Mouse (Mus musculus) bone marrow, adult 2 months (tissue): ENCODE data around the gene Hddc3. TPM values are rescaled to one million over a fixed set of nuclear protein-coding genes. Genes with fewer than 3 reads are reported as not detected.

Experiments
- H3K27ac ChIP-seq: fragments of 200-500 bp; 2 replicates; pipeline ENCODE4 v1.5.1; 2012; ENCODE audit warnings: low read depth, mild to moderate bottlenecking, control low read depth, inconsistent platforms, low read length; ENCODE audit not compliant: control insufficient read depth, poor library complexity, insufficient read depth
- H3K4me1 ChIP-seq: fragments of 200-500 bp; 2 replicates; pipeline ENCODE4 v1.6.1; 2011; ENCODE audit warnings: low read length; ENCODE audit not compliant: control insufficient read depth, insufficient read depth
- H3K4me3 ChIP-seq: fragments of 200-500 bp; replicated peaks from 2 replicates; pipeline ENCODE3; 2011; ENCODE audit warnings: mild to moderate bottlenecking, low read depth, low read length, control low read depth; ENCODE audit not compliant: control insufficient read depth
- CTCF ChIP-seq: fragments of 200-500 bp; IDR thresholded peaks from 2 replicates; pipeline ENCODE4 v1.5.1; 2011; ENCODE audit warnings: low read length, control low read depth; ENCODE audit not compliant: control insufficient read depth, insufficient read depth
- POLR2A ChIP-seq: fragments of 200-500 bp; IDR thresholded peaks from 2 replicates; pipeline ENCODE4 v1.6.1; 2011; ENCODE audit warnings: low read depth, mild to moderate bottlenecking, control low read depth, low read length, borderline replicate concordance; ENCODE audit not compliant: control insufficient read depth
- WGBS: fragments of 180-500 bp; shearing (Covaris S2); methylation state at CpG from one replicate; pipeline ENCODE4 v1.1.7; 2018; 5-methylcytosine and 5-hydroxymethylcytosine counted together
- polyA plus RNA-seq: library from polyadenylated mRNA; stranded (reverse); fragments of >200 nt; gene quantifications from 2 replicates; pipeline ENCODE4 v1.2.4, GENCODE M21; 2011; ENCODE audit warnings: low replicate concordance; ENCODE audit not compliant: missing spikeins, insufficient read depth, insufficient read length

Hddc3 gene
- polyA plus RNA-seq = 5.0 and 16.2 TPM in 2 replicates

DNA sequence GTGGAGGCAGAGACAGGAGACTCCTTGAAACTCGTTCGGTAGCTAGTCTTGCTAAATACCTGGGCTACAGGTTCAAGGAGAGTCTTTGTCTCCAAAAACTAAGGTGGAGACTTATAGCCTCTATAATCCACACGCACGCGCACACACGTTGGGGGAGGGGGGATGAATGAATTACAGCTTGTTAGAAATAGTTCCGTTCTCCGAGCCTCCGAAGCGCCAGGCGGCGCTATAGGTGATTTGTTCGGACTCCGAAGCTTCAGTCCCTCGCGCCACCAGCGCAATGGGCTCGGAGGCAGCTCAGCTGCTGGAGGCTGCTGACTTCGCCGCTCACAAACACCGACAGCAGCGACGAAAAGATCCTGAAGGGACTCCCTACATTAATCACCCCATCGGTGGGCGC lies at the start of gene Hddc3:
Gene Hddc3, plus strand, starts transcription at position 247 of the 400 bp plus-strand sequence.
- 1% methylated on average over 25 of the region's 25 CpGs for WGBS
- Histone ChIP-seq H3K4me3 (peak within 1 kb of the TSS; percentile 83), H3K4me1 (peaks cover 7% of the 10 kb centered on the region), H3K27ac (peak within 1 kb of the TSS; percentile 71)
- peak; percentile 81; the same call in 1 of the 2 replicates for TF ChIP-seq POLR2A
- peak; percentile 73 for TF ChIP-seq CTCF

DNA sequence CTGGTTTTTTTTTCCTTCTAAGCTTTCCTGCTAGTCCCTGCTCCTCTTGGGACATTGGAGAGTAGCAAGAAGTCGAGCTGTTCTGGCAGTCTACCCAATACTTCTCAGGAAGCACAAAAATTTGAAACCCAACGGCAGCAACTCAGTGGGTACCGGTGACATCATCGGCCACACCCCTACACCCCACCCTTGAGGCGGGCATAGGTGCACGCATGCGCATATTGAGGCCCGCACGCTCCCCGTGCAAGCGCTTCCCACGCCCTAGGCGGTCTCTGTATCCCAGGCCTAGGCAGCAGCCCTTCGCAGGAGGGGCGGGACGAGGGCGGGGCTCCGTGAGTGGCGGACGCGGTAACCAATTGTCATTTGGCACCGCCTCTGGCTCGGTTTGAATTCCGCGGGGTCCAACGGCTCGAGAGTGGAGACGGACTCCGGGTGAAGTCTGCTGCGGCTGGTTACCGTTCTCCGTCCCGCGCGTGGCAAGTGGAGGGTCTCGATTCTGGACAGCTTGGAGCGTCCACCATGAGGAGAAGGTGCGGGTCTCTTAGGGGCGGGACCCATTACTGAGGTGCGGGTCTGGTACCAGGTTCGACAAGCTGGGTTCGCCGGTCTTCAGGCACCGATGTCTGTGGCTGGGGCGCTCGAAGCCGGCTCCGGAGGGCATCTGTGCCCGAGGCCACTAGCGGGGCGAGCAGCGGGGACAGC lies 48.7 kb upstream of the Hddc3 start, which contains the start of gene Prc1:
Gene Prc1, plus strand, starts transcription at position 389 of the 702 bp plus-strand sequence.
- TF ChIP-seq POLR2A (peak; percentile 93), CTCF (no peak)
- Histone ChIP-seq H3K4me1 (no peaks in the 10 kb centered on the region; the same call in 1 of the 2 replicates), H3K27ac (peak within 1 kb of the TSS; percentile 80), H3K4me3 (peak within 1 kb of the TSS; percentile 89)
- under 1% methylated on average over 52 of the region's 52 CpGs for WGBS

DNA sequence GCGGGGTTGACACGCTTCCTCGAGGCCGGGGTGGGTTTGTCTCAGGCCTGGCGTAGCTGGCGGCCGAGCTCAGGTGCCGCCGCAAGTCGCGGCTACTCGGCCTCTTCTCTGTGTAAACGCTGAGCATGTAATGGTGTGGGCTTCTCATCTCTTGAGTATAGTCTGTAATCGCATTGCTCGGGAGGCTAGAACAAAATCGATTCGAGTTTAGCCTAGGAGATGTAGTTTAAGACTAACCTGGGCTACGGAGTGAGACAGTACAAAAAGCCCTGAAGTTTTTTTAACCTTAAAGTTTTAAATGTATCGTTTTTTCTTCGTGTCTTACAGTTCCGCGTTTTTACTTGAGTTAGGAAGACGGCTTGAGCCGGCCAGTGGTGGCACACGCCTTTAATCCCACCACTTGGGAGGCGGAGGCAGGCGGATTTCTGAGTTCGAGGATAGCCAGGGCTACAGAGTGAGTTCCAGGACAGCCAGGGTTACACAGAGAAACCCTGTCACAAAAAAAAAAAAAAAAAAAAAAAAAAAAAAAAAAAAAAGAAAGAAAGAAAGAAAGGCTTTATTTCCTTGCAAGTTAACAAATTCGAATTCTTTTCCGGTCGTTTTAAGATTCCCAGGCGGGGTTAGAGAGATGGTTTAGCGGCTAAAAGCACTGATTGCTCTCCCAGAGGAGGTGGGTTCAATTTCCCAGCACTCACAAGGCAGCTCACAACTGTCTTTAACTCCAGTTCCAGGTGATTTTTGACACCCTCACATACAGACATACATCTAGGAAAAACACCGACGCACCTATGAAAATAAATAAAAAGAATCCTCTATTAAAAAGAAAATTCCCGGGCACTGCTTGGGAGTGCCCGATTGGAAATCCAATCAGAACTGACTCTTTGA lies 47.9 kb upstream of the Hddc3 start:
- WGBS = 8% methylated on average over 37 of the region's 37 CpGs
- H3K4me3 ChIP-seq = peak overlapping the region; percentile 89
- peak overlapping the region; percentile 80 for H3K27ac ChIP-seq
- no peak for TF ChIP-seq POLR2A
- no peak for TF ChIP-seq CTCF
- no peaks in the 10 kb centered on the region; the same call in 1 of the 2 replicates for H3K4me1 ChIP-seq

DNA sequence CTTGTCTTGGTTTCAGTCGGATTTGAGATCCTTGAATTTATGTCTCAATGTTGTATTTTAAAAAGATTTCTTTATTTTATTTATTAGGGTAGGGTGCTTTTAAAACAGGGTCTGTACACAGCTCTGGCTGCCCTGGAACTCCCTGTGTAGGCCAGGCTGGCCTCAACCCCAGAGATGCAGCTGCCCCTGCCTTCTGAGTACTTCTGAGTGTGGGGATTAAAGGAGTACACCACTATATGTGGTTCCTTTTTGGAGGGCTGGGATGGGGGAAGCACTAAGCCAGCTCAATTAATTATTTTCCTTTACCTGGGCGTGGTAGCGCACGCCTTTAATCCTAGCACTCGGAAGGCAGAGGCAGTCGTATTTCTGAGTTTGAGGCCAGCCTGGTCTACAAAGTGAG lies 46.4 kb upstream of the Hddc3 start:
- H3K4me3 ChIP-seq = peak overlapping the region; percentile 34
- no peaks in the 10 kb centered on the region; the same call in 1 of the 2 replicates for H3K4me1 ChIP-seq
- no peak overlapping the region for H3K27ac ChIP-seq
- WGBS = 87% methylated on average over 6 of the region's 6 CpGs
- TF ChIP-seq CTCF = no peak
- no peak for TF ChIP-seq POLR2A

DNA sequence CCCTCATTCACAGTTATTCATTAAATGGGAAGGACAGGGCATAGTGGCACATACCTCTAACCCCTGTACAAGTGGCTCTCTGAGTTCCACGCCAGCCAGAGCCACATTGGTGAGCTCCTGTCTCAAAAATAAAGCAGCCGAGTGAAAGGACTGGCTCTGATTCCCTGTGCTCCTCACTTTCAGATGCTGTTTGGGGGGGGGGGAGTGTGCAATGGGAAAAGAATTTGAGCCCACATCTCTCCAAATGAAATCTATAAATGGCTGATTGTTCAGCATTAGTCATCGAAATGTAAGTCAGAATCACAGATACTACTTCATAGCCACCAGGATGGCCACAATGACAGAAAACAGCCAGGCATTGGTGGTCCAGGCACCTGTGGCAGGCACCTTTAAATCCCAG lies 45.9 kb upstream of the Hddc3 start:
- Histone ChIP-seq H3K4me3 (no peak overlapping the region), H3K27ac (no peak overlapping the region), H3K4me1 (no peaks in the 10 kb centered on the region; the same call in 1 of the 2 replicates)
- 86% methylated on average over 3 of the region's 3 CpGs for WGBS
- TF ChIP-seq CTCF (no peak), POLR2A (no peak)

DNA sequence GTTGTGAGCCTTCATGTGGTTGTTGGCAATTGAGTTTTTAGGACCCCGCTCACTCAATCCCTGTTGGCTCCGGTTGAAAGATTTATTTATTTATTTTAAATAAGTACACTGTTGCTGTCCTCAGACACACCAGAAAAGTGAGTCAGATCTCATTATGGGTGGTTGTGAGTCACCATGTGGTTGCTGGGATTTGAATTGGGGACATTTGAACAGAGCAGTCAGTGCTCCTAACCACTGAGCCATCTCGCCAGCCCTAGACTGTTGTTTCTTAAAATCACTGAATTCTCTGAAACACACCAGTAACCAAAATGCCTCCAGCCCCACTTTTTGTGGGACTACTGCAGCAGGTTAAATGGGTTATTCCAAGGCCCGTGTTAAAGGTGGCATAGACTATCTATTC lies 44.1 kb upstream of the Hddc3 start:
- H3K27ac ChIP-seq = no peak overlapping the region
- H3K4me3 ChIP-seq = no peak overlapping the region
- TF ChIP-seq CTCF (no peak), POLR2A (no peak)
- no peaks in the 10 kb centered on the region for H3K4me1 ChIP-seq
- 93% methylated on average over 4 of the region's 4 CpGs for WGBS

DNA sequence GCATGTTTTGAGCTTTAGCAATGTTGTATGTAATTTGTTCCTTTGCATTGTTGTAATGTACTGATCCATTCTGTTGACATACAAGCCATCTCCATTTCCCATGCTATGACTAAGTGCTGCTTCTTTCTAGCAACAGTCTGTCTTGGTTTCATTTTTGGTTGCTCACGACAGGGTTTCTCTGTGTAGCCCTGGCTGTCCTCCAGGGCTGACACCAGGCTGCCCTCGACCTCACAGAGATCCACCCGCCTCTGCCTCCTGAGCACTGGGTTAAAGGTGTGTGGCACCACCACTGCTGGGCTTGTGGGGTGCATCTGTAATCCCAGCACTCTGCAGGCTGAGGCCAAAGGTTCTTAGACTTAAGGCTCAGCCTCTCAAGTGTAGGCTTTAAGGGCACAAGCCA lies 43.3 kb upstream of the Hddc3 start:
- Histone ChIP-seq H3K4me1 (no peaks in the 10 kb centered on the region), H3K27ac (no peak overlapping the region), H3K4me3 (no peak overlapping the region)
- WGBS = 61% methylated on average over 3 of the region's 3 CpGs
- TF ChIP-seq POLR2A = no peak
- no peak for TF ChIP-seq CTCF

DNA sequence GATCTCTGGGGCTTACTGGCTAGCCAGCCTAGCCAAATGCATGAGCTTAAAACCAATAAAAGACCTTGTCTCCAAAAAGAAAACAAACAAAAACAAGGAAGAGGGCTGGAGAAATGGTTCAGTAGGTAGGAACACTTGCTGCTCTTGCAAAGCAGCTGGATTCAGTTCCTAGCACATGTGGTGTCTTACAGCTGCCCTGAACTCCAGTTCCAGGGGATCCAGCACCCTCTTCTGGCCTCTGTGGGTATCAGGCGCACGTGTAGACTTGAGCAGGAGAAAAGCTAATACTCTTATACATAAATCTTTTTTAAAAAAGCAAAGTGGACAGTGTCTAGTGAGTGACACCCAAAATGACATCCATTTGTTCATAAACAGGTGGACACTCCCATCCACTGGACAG lies 41.4 kb upstream of the Hddc3 start:
- H3K27ac ChIP-seq = no peak overlapping the region
- 90% methylated on average over 2 of the region's 2 CpGs for WGBS
- H3K4me1 ChIP-seq = no peaks in the 10 kb centered on the region
- TF ChIP-seq POLR2A (no peak), CTCF (peak; percentile 29; the same call in 1 of the 2 replicates)
- no peak overlapping the region for H3K4me3 ChIP-seq
